Mouse (Mus musculus) embryonic facial prominence, embryonic 14.5 days (tissue): ENCODE data around the gene Rerg. TPM values are rescaled to one million over a fixed set of nuclear protein-coding genes. Genes with fewer than 3 reads are reported as not detected.

Experiments used
- ATAC-seq: fragments of 200-750 bp; cut with Nextera tagmentation; 2 replicates; pipeline ENCODE4 v1.8.0; 2017; ENCODE audit warnings: low read depth, moderate number of reproducible peaks, moderate TSS enrichment
- DNase-seq: peaks from one replicate; pipeline ENCODE4 v3.0.0-alpha.2; 2015; ENCODE audit warnings: low spot score
- H3K27ac ChIP-seq: fragments of 300-500 bp; sonication (generic); replicated peaks from 2 replicates; pipeline ENCODE4 v1.5.1; 2014; ENCODE audit warnings: low read depth, mild to moderate bottlenecking, low read length, moderate library complexity
- H3K27me3 ChIP-seq: fragments of 300-500 bp; sonication (generic); replicated peaks from 2 replicates; pipeline ENCODE4 v1.6.1; 2014; ENCODE audit warnings: low read length; ENCODE audit not compliant: control insufficient read depth, insufficient read depth
- H3K36me3 ChIP-seq: fragments of 300-500 bp; sonication (generic); 2 replicates; pipeline ENCODE4 v1.6.1; 2014; ENCODE audit warnings: low read length, mixed read lengths; ENCODE audit not compliant: control insufficient read depth, insufficient read depth
- H3K4me1 ChIP-seq: fragments of 300-500 bp; sonication (generic); 2 replicates; pipeline ENCODE4 v1.6.1; 2014; ENCODE audit warnings: antibody characterized with exemption, low read length; ENCODE audit not compliant: control insufficient read depth, insufficient read depth
- H3K4me2 ChIP-seq: fragments of 300-500 bp; sonication (generic); 2 replicates; pipeline ENCODE4 v1.6.1; 2014; ENCODE audit warnings: low read depth, mild to moderate bottlenecking, low read length, moderate library complexity, mixed read lengths
- H3K4me3 ChIP-seq: fragments of 300-500 bp; sonication (generic); 2 replicates; pipeline ENCODE4 v1.5.1; 2014; ENCODE audit warnings: low read depth, mild to moderate bottlenecking, low read length
- H3K9ac ChIP-seq: fragments of 300-500 bp; sonication (generic); 2 replicates; pipeline ENCODE4 v1.6.1; 2014; ENCODE audit warnings: low read depth, mild to moderate bottlenecking, low read length, moderate library complexity, mixed read lengths
- H3K9me3 ChIP-seq: fragments of 300-500 bp; sonication (generic); 2 replicates; pipeline ENCODE4 v1.6.1; 2016; ENCODE audit warnings: low read length; ENCODE audit not compliant: control insufficient read depth
- WGBS: fragments of 180-500 bp; shearing (Covaris S2); extraction: QIAGEN DNeasy Blood & Tissue Kit; methylation state at CpG from one replicate; pipeline ENCODE4 v1.1.7; 2014; 5-methylcytosine and 5-hydroxymethylcytosine counted together
- polyA plus RNA-seq: library from polyadenylated mRNA; unstranded; fragments of >200 nt; fragmentation: Nextera tagmentation; extraction: Ambion mirVana; gene quantifications from 2 replicates; pipeline ENCODE4 v1.2.1, GENCODE M21; 2014

Gene Rerg
- polyA plus RNA-seq, 1 experiment from 2014 or later, result 26.0 TPM

GRCm38 (mm10) chr6:137114859-137115258, 55.4 kb downstream of the Rerg start:
- ATAC-seq (no peak), DNase-seq (no peak)
- H3K4me3 ChIP-seq, result no peak overlapping the region
- no peaks in the 10 kb centered on the region for H3K36me3 ChIP-seq
- no peaks in the 10 kb centered on the region for H3K27me3 ChIP-seq
- 76% methylated on average over 7 of the region's 7 CpGs for WGBS
- H3K9me3 ChIP-seq, result no peaks in the 10 kb centered on the region
- no peak overlapping the region for H3K9ac ChIP-seq
- no peak overlapping the region for H3K4me2 ChIP-seq
- H3K4me1 ChIP-seq, result peaks cover 12% of the 10 kb centered on the region; the same call in 1 of the 2 replicates
- no peak overlapping the region for H3K27ac ChIP-seq

GRCm38 (mm10) chr6:137111266-137111813, 59.0 kb downstream of the Rerg start:
- Histone ChIP-seq H3K4me2 (no peak overlapping the region), H3K27me3 (no peaks in the 10 kb centered on the region), H3K36me3 (no peaks in the 10 kb centered on the region), H3K4me3 (no peak overlapping the region), H3K9ac (no peak overlapping the region), H3K4me1 (peaks cover 17% of the 10 kb centered on the region; the same call in 1 of the 2 replicates), H3K27ac (peak overlapping the region; percentile 85), H3K9me3 (0 out of 2 replicates have a peak, but pooled peaks cover 4% of the 10 kb centered on the region)
- 88% methylated on average over 9 of the region's 9 CpGs for WGBS
- ATAC-seq, result no peak
- no peak for DNase-seq

- peak overlapping the region; percentile 85 for H3K27ac ChIP-seq
- WGBS, result 68% methylated on average over 6 of the region's 6 CpGs
- H3K4me3 ChIP-seq, result no peak overlapping the region
- H3K36me3 ChIP-seq, result no peaks in the 10 kb centered on the region
- H3K4me2 ChIP-seq, result peak overlapping the region; percentile 31; the same call in 1 of the 2 replicates
- peak; percentile 37 for ATAC-seq
- peak; percentile 45 for DNase-seq
- H3K4me1 ChIP-seq, result peaks cover 17% of the 10 kb centered on the region; the same call in 1 of the 2 replicates
- no peak overlapping the region for H3K9ac ChIP-seq
- H3K27me3 ChIP-seq, result no peaks in the 10 kb centered on the region
- H3K9me3 ChIP-seq, result 0 out of 2 replicates have a peak, but pooled peaks cover 4% of the 10 kb centered on the region
These were observed 59.5 kb downstream of the Rerg start for GRCm38 (mm10) chr6:137110778-137111174.

GRCm38 (mm10) chr6:137109811-137110777, 60.2 kb downstream of the Rerg start:
- no peak overlapping the region for H3K9ac ChIP-seq
- 53% methylated on average over 20 of the region's 20 CpGs for WGBS
- H3K36me3 ChIP-seq, result no peaks in the 10 kb centered on the region
- peak overlapping the region; percentile 85 for H3K27ac ChIP-seq
- peak overlapping the region; percentile 31 for H3K4me2 ChIP-seq
- H3K4me1 ChIP-seq, result peaks cover 17% of the 10 kb centered on the region; the same call in 1 of the 2 replicates
- no peak overlapping the region for H3K4me3 ChIP-seq
- no peaks in the 10 kb centered on the region for H3K27me3 ChIP-seq
- H3K9me3 ChIP-seq, result 0 out of 2 replicates have a peak, but pooled peaks cover 4% of the 10 kb centered on the region
- peak; percentile 78 for ATAC-seq
- peak; percentile 85 for DNase-seq

GRCm38 (mm10) chr6:137105285-137105684, 65.0 kb downstream of the Rerg start:
- H3K27me3 ChIP-seq, result no peaks in the 10 kb centered on the region
- WGBS, result 71% methylated on average over 4 of the region's 4 CpGs
- ATAC-seq, result no peak
- H3K4me2 ChIP-seq, result no peak overlapping the region
- H3K27ac ChIP-seq, result no peak overlapping the region
- H3K4me1 ChIP-seq, result peaks cover 12% of the 10 kb centered on the region; the same call in 1 of the 2 replicates
- no peaks in the 10 kb centered on the region for H3K36me3 ChIP-seq
- no peak for DNase-seq
- H3K4me3 ChIP-seq, result no peak overlapping the region
- no peak overlapping the region for H3K9ac ChIP-seq
- 0 out of 2 replicates have a peak, but pooled peaks cover 4% of the 10 kb centered on the region for H3K9me3 ChIP-seq

- H3K9me3 ChIP-seq, result 0 out of 2 replicates have a peak, but pooled peaks cover 4% of the 10 kb centered on the region
- no peak overlapping the region for H3K4me2 ChIP-seq
- H3K4me1 ChIP-seq, result peaks cover 7% of the 10 kb centered on the region; the same call in 1 of the 2 replicates
- no peak overlapping the region for H3K9ac ChIP-seq
- H3K4me3 ChIP-seq, result no peak overlapping the region
- DNase-seq (peak; percentile 63), ATAC-seq (no peak; the same call in 1 of the 2 replicates)
- no peaks in the 10 kb centered on the region for H3K36me3 ChIP-seq
- H3K27ac ChIP-seq, result peak overlapping the region; percentile 53
- H3K27me3 ChIP-seq, result no peaks in the 10 kb centered on the region
- WGBS, result 28% methylated on average over 10 of the region's 10 CpGs
These were observed 67.6 kb downstream of the Rerg start for GRCm38 (mm10) chr6:137102662-137103179.

- peak overlapping the region; percentile 53 for H3K27ac ChIP-seq
- no peak overlapping the region for H3K4me2 ChIP-seq
- no peaks in the 10 kb centered on the region for H3K27me3 ChIP-seq
- no peaks in the 10 kb centered on the region for H3K36me3 ChIP-seq
- H3K9ac ChIP-seq, result no peak overlapping the region
- 77% methylated on average over 7 of the region's 7 CpGs for WGBS
- no peaks in the 10 kb centered on the region for H3K9me3 ChIP-seq
- no peak for ATAC-seq
- peaks cover 7% of the 10 kb centered on the region; the same call in 1 of the 2 replicates for H3K4me1 ChIP-seq
- DNase-seq, result no peak
- no peak overlapping the region for H3K4me3 ChIP-seq
These were observed 68.2 kb downstream of the Rerg start for GRCm38 (mm10) chr6:137101886-137102661.

GRCm38 (mm10) chr6:137100259-137100658, 70.0 kb downstream of the Rerg start:
- no peaks in the 10 kb centered on the region for H3K36me3 ChIP-seq
- H3K9me3 ChIP-seq, result no peaks in the 10 kb centered on the region
- ATAC-seq (no peak), DNase-seq (peak; percentile 56)
- no peaks in the 10 kb centered on the region for H3K27me3 ChIP-seq
- H3K4me2 ChIP-seq, result no peak overlapping the region
- no peak overlapping the region for H3K9ac ChIP-seq
- H3K4me3 ChIP-seq, result no peak overlapping the region
- H3K27ac ChIP-seq, result peak overlapping the region; percentile 53
- 27% methylated on average over 2 of the region's 2 CpGs for WGBS
- H3K4me1 ChIP-seq, result peaks cover 7% of the 10 kb centered on the region; the same call in 1 of the 2 replicates
